Mouse (Mus musculus): ENCODE data around the gene Ccl9.

- no peak for TF ChIP-seq POLR2A (IDR thresholded peaks at IDR 0.05; ENCODE audit: extremely low read depth, insufficient read depth, low read length)
- TF ChIP-seq CTCF (IDR thresholded peaks at IDR 0.05; ENCODE audit: low read depth, low read length): no peak
Measured at GRCm38 (mm10) chr11:83623586-83623985, 45.1 kb upstream of the Ccl9 start.
